Mouse (Mus musculus) yolk sac, embryonic 10.5 days (tissue): ENCODE data around the gene Insr.
"Not testable (repeated sequence)": the region's sequence is repeated elsewhere in the genome, so short reads cannot be mapped to it uniquely, and the experiment has no call there.

Experiments
- DNase-seq: peaks from one replicate; pipeline ENCODE4 v3.0.0-alpha.2; 2017; ENCODE audit warnings: low spot score

Insr gene

DNA sequence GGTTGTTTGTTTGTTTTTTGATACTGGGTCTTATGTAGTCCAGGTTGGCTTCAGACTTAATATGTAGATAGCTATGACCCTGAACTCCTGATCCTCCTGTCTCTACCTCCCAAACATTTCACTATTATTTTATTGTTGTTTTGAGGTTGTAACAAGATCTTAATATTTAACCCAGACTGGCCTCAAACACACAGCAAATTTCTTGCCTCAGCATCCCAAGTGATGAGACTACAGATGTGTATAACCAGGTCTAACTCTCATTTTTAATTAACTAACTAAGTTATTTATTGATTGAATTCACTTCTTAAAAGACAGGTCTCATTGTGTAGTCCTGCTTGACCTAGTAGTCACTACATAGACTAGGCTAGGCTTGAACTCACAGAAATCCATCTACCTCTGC, 88.4 kb downstream of the Insr start:
- DNase-seq: no peak

DNA sequence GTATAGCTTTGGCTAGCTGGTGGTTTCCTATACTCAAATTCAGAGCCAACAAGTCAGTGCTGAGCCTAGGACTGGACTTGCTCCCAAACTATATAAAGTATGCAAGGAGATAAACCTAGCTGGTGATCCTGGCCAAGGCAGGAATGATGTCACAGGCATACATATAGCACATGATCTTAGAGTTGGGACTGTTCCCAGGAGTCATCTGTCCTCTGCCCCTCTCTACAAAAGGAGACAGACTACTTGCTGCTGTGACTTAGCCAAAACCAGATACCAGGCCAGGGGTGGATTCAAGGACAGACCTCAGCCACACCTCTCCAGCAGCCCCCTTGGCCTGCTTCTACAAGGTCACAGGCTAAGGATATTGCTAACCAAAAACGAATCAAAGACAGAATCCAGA, 92.0 kb downstream of the Insr start:
- DNase-seq: no peak

DNA sequence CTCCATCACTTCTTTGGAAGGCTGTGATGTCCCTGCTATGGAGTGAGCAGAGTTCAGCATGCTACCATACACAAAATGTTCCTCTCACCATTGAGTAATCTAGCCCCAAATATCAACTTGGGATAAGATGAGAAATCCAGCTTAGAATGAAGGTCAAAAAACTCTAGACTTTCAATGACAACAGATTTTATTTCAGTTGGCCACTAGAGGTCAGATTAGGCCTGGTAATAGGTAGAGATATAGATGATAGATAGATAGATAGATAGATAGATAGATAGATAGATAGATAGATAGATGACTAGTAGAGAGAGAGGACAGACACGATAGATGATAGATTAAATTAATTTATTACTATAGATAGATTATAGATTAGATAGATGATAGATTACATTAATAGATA, 99.5 kb downstream of the Insr start:
- DNase-seq: no peak

DNA sequence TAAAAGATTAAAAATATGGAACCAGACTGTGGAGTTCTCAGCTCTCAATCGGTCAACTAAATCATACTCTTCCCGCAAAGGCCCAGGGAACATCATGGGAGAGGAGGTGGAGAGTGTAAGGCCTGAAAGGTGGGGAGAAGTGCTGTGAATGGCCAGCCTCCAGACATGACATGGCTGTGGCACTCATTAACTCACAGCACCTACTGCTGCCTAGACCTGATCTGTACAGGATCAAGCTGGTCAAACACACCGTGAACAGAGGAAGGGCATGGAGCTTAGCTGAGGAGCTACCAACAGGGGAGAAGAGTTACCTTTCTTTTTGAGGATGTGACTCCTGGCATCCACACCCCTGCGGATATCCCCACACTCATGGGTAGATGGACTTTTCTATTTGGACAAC, 102.0 kb downstream of the Insr start:
- no peak for DNase-seq

DNA sequence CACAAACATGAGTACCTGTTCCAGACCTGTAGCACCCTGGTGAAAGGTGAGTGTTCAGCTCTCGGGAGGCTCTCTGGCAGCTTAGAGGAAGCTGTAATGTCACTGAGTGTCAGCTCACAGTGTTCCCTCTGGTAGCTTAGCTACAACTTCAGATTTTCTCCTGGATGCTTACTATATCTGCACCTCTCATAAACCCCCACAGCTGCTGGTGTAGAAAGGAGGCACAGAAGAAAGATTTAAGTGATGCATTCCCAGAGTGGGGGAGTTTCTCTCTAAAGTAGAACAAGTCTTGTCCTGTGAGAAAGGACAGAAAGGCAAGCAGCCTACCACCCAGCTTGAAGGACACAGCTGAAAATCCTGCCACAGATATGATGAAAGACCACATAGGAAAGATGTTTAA, 107.2 kb downstream of the Insr start:
- DNase-seq: no peak

DNA sequence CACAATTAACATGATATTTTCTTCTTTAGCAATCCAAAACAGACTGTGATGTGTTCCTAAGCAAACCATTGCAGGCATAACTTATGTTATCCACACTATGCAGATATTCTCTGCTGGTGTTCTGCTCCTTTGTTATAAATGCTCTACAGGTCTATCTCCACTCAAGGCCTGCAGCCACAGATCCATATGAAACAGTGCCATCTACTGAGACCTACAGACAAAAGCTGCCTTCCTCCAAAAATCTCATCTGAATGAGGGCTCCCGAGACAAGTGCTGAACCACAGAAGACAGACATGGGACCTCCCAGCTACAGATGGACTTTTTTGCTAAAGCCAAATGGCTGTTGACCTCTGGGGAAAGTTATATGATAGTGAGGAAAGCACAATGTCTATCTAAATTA, 132.9 kb downstream of the Insr start:
- no peak for DNase-seq

DNA sequence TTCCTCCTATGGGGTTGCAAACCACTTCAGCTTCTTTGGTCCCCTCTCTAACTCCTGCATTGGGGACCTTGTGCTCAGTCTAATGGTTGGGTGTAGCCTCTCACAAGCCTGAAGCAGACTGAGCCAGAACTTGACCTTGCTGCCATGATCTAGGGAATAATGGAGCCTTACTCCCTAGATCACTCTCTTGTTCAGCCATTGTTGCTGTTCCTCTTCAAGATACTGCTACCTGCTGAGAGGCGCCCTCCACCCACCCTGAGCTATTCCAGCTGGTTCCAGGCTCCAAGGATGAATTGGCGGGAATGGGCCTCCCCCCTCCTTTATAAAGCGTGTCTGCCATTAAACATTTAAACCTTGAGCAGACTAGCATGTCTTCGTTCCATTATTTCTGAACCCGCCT, 179.0 kb downstream of the Insr start:
- DNase-seq: not testable (repeated sequence)
